Mouse (Mus musculus): ENCODE measurements at regions not wholly inside any gene's neighbourhood (a gene's known extent, or its start where the extent isn't known, plus 50 kb on each side); places are given as distances from the start of the nearest gene placed in this dataset.

DNA sequence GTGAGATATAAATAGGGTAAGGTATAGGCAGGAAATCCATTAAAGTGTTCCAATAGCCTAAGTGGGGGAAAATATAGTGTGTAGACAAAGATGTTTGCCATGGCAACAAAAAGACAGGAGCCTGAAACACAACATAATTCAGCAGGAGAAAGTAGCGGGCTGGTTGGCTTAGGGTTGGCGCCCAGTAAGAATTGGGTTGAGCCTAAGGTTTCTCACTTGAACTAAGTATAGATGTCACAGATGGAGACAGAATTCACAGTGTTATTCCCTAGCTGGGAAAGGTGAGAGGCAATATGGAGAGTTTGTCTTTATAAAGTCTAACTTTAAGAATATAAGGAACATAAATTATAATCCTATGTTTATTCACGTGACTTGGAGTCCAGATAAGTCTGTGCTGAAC is 64.8 kb upstream of the Ogfrl1 start:
- no peak for DNase-seq (ENCODE audit: low spot score in 2 of 2)

GRCm38 (mm10) chr1:23464081-23464480 is 66.5 kb upstream of the Ogfrl1 start:
- DNase-seq (ENCODE audit: low spot score in 2 of 2), result no peak

- no peak for DNase-seq (ENCODE audit: low spot score in 2 of 2)
These were observed 68.8 kb upstream of the Ogfrl1 start for GRCm38 (mm10) chr1:23466340-23466739.

DNA sequence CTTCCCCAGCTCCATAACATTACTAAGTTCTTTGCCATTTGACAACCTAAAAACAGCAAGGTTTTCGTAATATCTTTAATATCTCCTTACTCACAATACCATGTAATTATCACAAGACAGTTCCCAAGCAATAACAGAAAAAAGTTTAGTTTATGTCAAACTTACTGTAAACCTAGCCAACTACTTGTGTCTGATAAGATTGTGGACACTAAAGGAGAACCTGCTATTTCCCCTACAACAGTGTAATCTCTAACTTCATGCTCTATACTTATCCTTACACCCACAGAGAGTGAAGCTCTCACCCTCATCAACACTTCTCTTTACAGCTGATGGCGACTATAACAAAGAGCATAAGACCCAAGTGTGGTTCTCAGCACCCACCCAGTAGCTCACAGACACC is 69.8 kb upstream of the Ogfrl1 start:
- no peak for DNase-seq (ENCODE audit: low spot score in 2 of 2)

DNA sequence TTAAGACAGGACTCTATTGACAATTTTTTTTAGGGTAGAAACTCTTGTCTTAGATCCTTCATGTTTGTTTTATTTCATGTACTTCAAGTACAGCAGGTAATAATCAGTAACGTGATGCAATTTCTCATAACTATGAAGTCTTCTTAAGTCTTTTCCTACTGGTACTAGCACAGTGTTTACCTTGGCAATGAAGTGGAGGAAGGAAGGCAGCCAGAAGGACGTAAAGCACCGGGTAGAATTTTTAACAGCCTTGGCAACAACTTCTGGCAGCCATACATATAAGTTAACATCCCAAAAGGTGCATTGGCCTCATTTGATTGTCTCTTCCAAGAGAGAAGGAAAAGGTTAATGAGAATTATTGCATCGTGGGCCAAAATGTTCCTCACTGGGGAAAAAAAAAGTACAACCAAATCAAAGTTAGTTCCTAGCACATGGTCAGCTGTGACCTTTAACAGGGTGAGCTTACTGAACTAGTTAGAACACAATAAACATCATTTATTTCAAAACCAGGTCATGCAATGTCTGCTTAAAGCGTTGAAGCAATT is 83.3 kb upstream of the Ogfrl1 start:
- DNase-seq (ENCODE audit: low spot score in 2 of 2), result no peak

DNA sequence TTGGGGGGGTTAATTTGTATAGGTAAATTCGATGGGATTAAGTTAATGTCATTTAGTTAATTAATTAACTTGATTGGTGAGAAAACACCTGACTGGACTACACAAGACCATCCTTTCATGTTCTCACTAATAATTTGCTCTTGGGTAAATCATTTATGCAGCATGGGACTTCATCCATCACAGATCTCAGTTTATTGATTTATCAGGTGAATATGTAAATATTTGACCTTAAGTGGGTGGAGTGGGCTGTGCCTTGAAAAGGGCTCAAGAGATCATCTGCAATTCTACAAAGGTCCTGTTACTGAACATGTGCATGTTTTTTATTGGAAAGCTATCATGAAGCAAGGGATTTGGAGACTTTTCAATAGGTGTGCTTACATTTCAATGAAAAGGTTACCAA is 87.0 kb upstream of the Ogfrl1 start:
- no peak for DNase-seq (ENCODE audit: low spot score in 2 of 2)

DNA sequence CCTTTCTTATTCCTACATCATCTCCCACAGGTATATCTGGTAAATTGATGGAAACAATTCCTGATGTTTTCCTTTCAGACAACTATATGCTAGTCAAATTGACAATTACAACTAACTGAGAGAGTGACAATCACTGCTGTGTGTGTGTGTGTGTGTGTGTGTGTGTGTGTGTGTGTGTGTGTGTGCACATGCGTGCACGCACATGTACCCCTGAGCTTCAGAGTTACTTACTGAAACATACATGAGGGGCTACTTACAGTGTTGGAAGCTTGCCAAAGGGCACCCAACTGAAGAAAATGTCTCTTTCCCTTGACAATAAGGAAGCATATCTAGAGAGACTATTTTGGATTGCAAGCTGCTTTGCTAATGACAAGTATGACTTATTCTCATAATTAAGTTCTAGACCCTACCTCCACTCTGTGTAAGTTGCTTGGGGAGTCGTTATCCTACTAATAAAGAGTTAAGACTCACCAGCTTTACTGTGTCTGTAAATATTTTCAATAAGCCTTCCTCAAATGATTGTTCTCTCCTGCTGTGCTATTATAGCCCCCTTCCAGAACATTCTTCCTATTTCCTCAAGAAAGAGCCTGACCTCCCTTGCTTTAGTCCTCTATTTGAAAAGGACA is 87.7 kb upstream of the Ogfrl1 start:
- no peak for DNase-seq (ENCODE audit: low spot score in 2 of 2)

- DNase-seq (ENCODE audit: low spot score in 2 of 2), result no peak
These were observed 89.5 kb upstream of the Ogfrl1 start for GRCm38 (mm10) chr1:23487031-23487430.

- no peak for DNase-seq (ENCODE audit: low spot score in 2 of 2)
These were observed 93.1 kb upstream of the Ogfrl1 start for GRCm38 (mm10) chr1:23490640-23491039.

DNA sequence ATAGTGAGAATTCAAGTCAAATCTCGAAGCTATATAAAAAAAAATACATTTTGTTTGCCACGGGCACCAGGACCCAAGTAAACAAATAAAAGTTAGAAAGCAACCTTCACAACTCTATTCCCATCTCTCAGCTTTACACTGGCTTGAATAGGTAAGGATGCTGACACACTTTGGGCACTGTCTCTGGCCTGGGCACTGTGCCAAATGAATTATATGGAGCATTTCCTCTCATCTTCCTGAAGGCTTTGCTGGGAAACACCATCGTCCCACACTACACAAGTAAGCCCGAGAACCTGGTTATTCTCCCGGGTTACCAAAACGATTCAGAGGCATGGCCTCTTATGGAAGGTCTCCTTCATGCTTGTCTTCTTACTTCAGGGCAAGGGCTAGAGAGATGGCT is 93.5 kb upstream of the Ogfrl1 start:
- DNase-seq (ENCODE audit: low spot score in 2 of 2), result no peak

- DNase-seq (ENCODE audit: low spot score in 2 of 2), result no peak
These were observed 95.4 kb upstream of the Ogfrl1 start for GRCm38 (mm10) chr1:23492981-23493380.

DNA sequence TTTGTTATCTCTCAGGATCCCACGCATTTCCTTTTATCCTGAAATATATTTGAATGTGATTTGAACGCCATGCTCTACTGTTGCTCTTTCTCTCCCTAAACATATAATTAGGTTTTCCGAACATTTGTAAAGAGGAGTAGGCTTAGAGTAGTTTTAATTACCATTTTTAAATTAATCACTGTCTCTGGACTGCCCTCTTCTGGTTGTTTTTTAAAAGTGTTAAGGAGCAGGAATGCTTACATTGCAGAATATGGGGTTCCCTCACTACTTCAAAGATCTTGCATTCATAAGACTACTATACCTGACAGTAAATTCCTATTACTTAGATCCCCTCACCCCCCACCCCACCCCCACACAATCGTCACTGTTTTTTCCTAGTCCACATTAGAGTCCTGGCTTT is 97.8 kb upstream of the Ogfrl1 start:
- DNase-seq (ENCODE audit: low spot score in 2 of 2), result no peak

DNA sequence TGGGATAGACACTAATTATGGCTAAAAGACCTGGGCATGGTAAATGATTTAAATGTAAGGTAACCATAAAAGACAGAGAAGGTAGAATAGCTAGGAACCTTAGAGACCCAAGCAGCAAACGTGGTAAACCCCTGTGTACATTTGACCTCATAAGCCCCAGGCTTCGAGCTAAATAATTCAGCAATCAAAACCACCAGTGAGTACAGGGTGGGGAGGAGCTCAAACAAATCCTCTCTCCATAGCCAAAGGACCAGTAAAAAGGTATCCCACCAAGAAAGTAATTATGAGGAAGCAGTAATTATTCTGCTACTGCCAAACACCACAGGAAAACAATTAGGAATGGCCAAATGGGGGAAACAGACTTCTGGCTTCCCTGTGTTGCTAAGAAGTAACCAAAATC is 122.5 kb upstream of the Ogfrl1 start:
- no peak for DNase-seq (ENCODE audit: low spot score in 2 of 2)

DNA sequence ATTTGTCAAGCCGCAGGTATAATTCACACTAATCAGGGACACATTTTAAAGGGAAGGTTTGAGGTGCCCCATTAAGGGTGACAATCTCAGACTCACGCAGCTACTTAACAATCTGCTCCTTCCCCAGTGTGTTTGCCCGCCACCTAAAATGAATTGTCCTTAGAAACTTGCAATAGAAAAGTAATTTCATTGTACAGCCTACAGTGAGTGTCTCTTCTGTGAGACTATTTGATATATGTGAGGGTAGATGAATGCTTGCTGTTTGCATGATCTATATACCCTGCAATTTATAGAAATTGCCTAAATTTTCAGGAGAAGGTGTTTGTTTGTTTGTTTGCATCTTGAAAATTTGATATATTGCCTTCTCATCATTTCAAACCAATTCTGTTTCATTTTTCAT is 135.1 kb upstream of the Ogfrl1 start:
- no peak for DNase-seq (ENCODE audit: low spot score in 2 of 2)

DNA sequence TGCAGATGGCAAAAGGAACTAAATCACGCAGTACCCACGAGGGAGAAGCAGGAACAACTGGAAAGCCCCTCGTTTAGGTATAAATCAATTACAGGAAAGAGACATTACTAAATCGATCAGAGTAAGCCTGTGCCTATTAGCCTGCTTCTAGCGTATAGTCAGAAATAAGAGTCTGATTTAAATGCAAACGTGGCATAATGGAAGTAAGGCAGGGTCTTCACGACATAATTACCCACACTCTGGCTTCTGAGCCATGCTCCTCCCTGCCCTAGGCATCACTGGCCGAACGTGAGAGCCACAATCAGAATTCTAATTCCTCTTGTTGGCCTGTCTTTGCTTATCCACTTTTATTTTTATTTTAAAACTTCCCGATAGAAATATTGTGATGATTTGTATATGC is 139.0 kb upstream of the Ogfrl1 start:
- DNase-seq (ENCODE audit: low spot score in 2 of 2), result no peak

- DNase-seq (ENCODE audit: low spot score in 2 of 2), result no peak
These were observed 140.8 kb upstream of the Ogfrl1 start for GRCm38 (mm10) chr1:23538419-23538818.

- no peak for DNase-seq (ENCODE audit: low spot score in 2 of 2)
These were observed 143.0 kb upstream of the Ogfrl1 start for GRCm38 (mm10) chr1:23540594-23540993.

- no peak for DNase-seq (ENCODE audit: low spot score in 2 of 2)
These were observed 158.2 kb upstream of the Ogfrl1 start for GRCm38 (mm10) chr1:23555794-23556193.

DNA sequence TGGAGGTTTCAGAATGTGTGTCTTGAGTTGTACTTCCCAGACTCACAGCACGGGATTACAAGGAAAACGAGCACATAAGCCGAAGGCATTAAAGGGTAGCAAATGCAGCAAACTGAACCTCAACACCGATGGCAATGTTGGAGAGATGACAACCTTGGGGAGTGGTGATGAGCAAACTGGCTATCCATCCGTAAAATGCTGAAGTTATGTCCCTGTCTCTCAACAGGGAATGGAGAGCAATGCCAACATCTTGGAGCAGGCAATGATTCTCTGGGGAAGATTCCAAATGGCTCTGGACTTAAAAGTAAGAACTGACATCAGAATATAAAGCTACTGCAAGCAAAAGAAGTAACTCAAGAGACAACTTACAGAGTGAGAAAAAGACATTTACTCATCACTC is 170.5 kb upstream of the Ogfrl1 start:
- DNase-seq (ENCODE audit: low spot score in 2 of 2), result no peak

DNA sequence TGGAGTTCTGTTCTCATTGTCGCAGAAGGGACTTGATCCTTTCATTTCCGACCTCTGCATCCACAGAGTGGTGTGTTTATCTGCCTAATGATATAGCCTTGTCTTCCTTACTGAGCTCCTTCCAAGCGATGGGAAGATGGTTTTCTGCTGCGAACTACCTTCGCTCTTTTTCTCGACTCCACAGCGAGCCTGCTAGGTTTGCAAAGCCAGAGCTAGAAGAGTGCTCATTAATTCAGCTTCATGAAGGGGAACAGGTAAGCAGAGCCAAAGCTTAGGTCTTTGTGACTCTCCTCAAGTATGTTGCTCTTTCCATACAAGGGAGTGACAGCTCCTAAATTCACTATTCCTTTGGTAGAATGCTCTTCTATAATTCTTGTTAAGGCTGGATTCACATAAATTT is 176.9 kb upstream of the Ogfrl1 start:
- DNase-seq (ENCODE audit: low spot score in 2 of 2), result no peak

GRCm38 (mm10) chr1:23575005-23575404 is 177.4 kb upstream of the Ogfrl1 start:
- DNase-seq (ENCODE audit: low spot score in 2 of 2), result no peak

DNA sequence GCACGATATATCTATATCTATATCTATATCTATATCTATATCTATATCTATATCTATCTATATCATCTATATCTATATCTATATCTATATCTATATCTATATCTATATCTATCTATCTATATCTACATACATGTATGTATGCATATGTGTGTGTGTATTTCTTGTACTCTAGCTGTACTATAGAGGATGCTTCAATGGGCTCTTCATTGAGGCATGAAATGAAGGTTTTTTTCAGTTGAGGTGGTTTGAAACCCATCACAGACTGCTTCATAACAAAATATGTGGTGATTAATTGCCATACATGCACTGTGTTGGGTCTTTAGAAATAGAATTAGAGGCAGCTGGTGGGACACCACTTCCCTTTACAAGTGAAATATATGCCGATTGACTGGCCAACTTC is 177.9 kb upstream of the Ogfrl1 start:
- no peak for DNase-seq (ENCODE audit: low spot score in 2 of 2)

DNA sequence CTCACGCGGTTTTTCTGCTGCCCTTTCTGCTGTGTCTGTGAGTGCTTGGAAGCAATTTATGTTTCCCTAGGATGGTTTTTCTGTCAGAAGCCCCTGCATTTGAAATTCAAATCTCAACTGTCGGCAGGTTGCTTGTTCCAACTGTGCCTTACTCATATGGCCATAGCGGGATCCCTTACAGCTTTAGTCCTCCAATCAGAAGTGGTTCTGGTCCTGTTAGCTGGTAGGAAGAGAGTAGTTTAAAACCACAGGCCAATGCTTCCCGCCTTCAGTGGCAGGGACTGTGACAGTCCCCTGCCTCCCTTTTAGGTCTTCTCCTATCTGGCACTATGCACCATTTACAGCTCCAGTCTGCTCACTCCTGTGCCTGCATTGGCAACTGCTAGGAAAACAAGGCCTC is 178.6 kb upstream of the Ogfrl1 start:
- DNase-seq (ENCODE audit: low spot score in 2 of 2), result no peak

- DNase-seq (ENCODE audit: low spot score in 2 of 2), result no peak
These were observed 172.1 kb upstream of the B3gat2 start for GRCm38 (mm10) chr1:23589414-23589942.
